Mouse (Mus musculus): ENCODE measurements around the gene Lcn2.

Lcn2 gene

GRCm38 (mm10) chr2:32413936-32414335, 25.9 kb upstream of the Lcn2 start:
- DNase-seq (ENCODE audit: low spot score): peak; percentile 52

- no peak for DNase-seq (ENCODE audit: low spot score)
Observed at GRCm38 (mm10) chr2:32412742-32413531, 24.9 kb upstream of the Lcn2 start.

- no peak for DNase-seq (ENCODE audit: low spot score)
Observed at GRCm38 (mm10) chr2:32411407-32411806, 23.4 kb upstream of the Lcn2 start.

- DNase-seq (ENCODE audit: low spot score): peak; percentile 55
Observed at GRCm38 (mm10) chr2:32408429-32409424, 20.7 kb upstream of the Lcn2 start.

GRCm38 (mm10) chr2:32407144-32407824, 19.2 kb upstream of the Lcn2 start:
- DNase-seq (ENCODE audit: low spot score): no peak

GRCm38 (mm10) chr2:32404663-32405062, 16.6 kb upstream of the Lcn2 start:
- peak; percentile 95 for DNase-seq (ENCODE audit: low spot score)

- no peak for DNase-seq (ENCODE audit: low spot score)
Observed at GRCm38 (mm10) chr2:32396695-32397094, 8.6 kb upstream of the Lcn2 start.

- peak; percentile 96 for DNase-seq (ENCODE audit: low spot score)
Observed at GRCm38 (mm10) chr2:32395946-32396621, 8.0 kb upstream of the Lcn2 start.

GRCm38 (mm10) chr2:32395484-32395945, 7.5 kb upstream of the Lcn2 start, which contains the start of gene Ptges2:
Gene Ptges2 (plus strand): TSS chr2:32395896.
- peak; percentile 92 for DNase-seq (ENCODE audit: low spot score)

- DNase-seq (ENCODE audit: low spot score): peak; percentile 39
Observed at GRCm38 (mm10) chr2:32394973-32395372, 6.9 kb upstream of the Lcn2 start.

- peak; percentile 56 for DNase-seq (ENCODE audit: low spot score)
Observed at GRCm38 (mm10) chr2:32392063-32392462, 4.0 kb upstream of the Lcn2 start.

- DNase-seq (ENCODE audit: low spot score): peak; percentile 45
Observed at GRCm38 (mm10) chr2:32390871-32391270, 2.8 kb upstream of the Lcn2 start.

GRCm38 (mm10) chr2:32389157-32389556, 1.1 kb upstream of the Lcn2 start:
- no peak for DNase-seq (ENCODE audit: low spot score)

- DNase-seq (ENCODE audit: low spot score): no peak
Observed at GRCm38 (mm10) chr2:32382689-32383088, 5.4 kb downstream of the Lcn2 start.

- DNase-seq (ENCODE audit: low spot score): peak; percentile 96
Observed at GRCm38 (mm10) chr2:32381775-32382223, 6.3 kb downstream of the Lcn2 start, which contains the start of gene 1110008P14Rik. Gene 1110008P14Rik (minus strand): TSS chr2:32381938.

- DNase-seq (ENCODE audit: low spot score): no peak
Observed at GRCm38 (mm10) chr2:32381141-32381774, 6.8 kb downstream of the Lcn2 start.

- no peak for DNase-seq (ENCODE audit: low spot score)
Observed at GRCm38 (mm10) chr2:32380001-32380500, 8.0 kb downstream of the Lcn2 start.

GRCm38 (mm10) chr2:32376963-32377362, 11.1 kb downstream of the Lcn2 start:
- DNase-seq (ENCODE audit: low spot score): no peak

GRCm38 (mm10) chr2:32375317-32375940, 12.6 kb downstream of the Lcn2 start:
- no peak for DNase-seq (ENCODE audit: low spot score)

GRCm38 (mm10) chr2:32374191-32374590, 13.9 kb downstream of the Lcn2 start:
- DNase-seq (ENCODE audit: low spot score): no peak
